Mouse (Mus musculus) cerebellum, adult 2 months (tissue): ENCODE measurements around the gene Aqp2.

Source experiments
- CTCF ChIP-seq: fragments of 200-500 bp; IDR thresholded peaks from 2 replicates; pipeline ENCODE4 v1.5.1; 2011; ENCODE audit warnings: low read depth, mild to moderate bottlenecking, control low read depth, low read length, moderate library complexity, borderline replicate concordance; ENCODE audit not compliant: insufficient read depth
- POLR2A ChIP-seq: fragments of 200-500 bp; IDR thresholded peaks from 2 replicates; pipeline ENCODE4 v1.6.1; 2011; ENCODE audit warnings: low read length, control low read depth, borderline replicate concordance; ENCODE audit not compliant: insufficient read depth

- TF ChIP-seq POLR2A (peak; percentile 23; the same call in 1 of the 2 replicates), CTCF (no peak)
Measured at GRCm38 (mm10) chr15:99600986-99601822, 22.3 kb downstream of the Aqp2 start, which contains the start of gene Aqp6.
